Mouse (Mus musculus) lung, postnatal 0 days (tissue): ENCODE measurements at regions not wholly inside any gene's neighbourhood (a gene's known extent, or its start where the extent isn't known, plus 50 kb on each side); places are given as distances from the start of the nearest gene placed in this dataset.

Experiments
- CTCF ChIP-seq: IDR thresholded peaks from 2 replicates; pipeline ENCODE4 v1.5.1; 2016; ENCODE audit warnings: antibody characterized with exemption, mild to moderate bottlenecking
- EP300 ChIP-seq: IDR thresholded peaks from 2 replicates; pipeline ENCODE4 v1.6.1; 2016; ENCODE audit warnings: antibody characterized with exemption, mild to moderate bottlenecking, control low read depth

DNA sequence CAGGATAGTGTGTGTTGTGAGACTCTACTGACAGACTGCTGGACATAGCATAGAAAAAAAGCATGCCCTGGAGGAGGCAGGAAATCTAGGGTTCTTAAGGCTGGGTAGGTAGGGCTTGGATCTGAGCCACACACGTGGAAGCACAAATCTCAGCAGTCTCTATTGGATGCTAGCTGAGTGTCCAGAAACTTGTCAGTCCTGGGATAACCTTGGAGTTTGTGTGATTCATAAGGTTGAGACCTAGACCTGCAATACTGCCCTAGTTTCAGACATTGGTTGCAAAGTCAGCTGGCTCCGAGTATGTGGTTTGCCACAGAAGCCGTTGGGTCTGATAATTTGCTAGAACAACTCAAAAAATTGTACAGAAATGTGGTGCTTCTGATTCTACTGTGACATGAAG is 335.8 kb upstream of the Myt1l start:
- TF ChIP-seq CTCF (no peak), EP300 (no peak)
